Mouse (Mus musculus) liver, adult 2 months (tissue): ENCODE measurements at regions not wholly inside any gene's neighbourhood (a gene's known extent, or its start where the extent isn't known, plus 50 kb on each side); places are given as distances from the start of the nearest gene placed in this dataset.

ENCODE experiments used
- CTCF ChIP-seq: fragments of 200-500 bp; IDR thresholded peaks from 2 replicates; pipeline ENCODE4 v1.5.1; 2011; ENCODE audit warnings: low read depth, low read length, control low read depth
- POLR2A ChIP-seq: fragments of 200-500 bp; IDR thresholded peaks from 2 replicates; pipeline ENCODE4 v1.6.1; 2011; ENCODE audit warnings: low read length, control low read depth; ENCODE audit not compliant: insufficient read depth; ENCODE audit errors: extremely low read depth

DNA sequence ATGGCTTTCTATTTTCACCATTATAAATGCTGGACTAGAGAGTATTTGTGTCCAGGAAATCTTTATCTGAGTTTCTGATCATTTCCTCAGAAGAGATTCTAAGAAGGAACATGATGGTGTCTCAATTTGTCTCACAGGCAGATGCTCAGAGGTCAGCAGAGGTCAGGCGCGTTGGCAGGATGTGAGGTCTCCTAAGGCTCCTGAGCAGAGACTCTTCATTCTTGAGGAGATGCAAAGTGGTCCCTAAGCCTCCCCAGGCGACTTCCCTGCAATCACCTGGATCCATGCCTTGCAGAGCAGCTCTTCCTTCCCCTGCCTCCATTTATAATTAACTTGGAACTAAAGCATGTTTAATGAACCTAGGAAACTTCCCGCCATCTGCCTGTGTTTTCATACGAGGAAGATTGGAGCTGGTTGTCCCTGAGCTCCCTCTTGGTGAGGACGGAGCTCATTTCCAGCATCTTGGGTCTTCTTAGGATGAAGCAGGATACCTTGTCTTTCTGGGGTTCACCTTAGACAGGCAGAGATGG, 71.8 kb downstream of the Arf2 start:
- TF ChIP-seq POLR2A (no peak), CTCF (no peak)
